Mouse (Mus musculus) embryonic fibroblast, embryonic 13.5 days (primary cell): Measurements from ENCODE around the gene Sart3.

Source experiments
- CTCF ChIP-seq: IDR thresholded peaks from 2 replicates; pipeline ENCODE4 v1.5.1; 2011; ENCODE audit warnings: mild to moderate bottlenecking, control low read depth, low read length, moderate library complexity, borderline replicate concordance; ENCODE audit not compliant: insufficient read depth
- POLR2A ChIP-seq: IDR thresholded peaks from 2 replicates; pipeline ENCODE4 v1.6.1; 2011; ENCODE audit warnings: low read depth, mild to moderate bottlenecking, control low read depth, low read length, moderate library complexity

GRCm38 (mm10) chr5:113781254-113781653, 8.9 kb upstream of the Sart3 start:
- no peak for TF ChIP-seq CTCF
- TF ChIP-seq POLR2A: no peak
